Mouse (Mus musculus) kidney, embryonic 16.5 days (tissue): Measurements from ENCODE around the gene Parg. TPM values are rescaled to one million over a fixed set of nuclear protein-coding genes. Genes with fewer than 3 reads are reported as not detected.
"Not testable (repeated sequence)": the region's sequence is repeated elsewhere in the genome, so short reads cannot be mapped to it uniquely, and the experiment has no call there.

Experiments
- ATAC-seq: fragments of 200-750 bp; cut with Nextera tagmentation; 2 replicates; pipeline ENCODE4 v1.8.0; 2017; ENCODE audit warnings: moderate TSS enrichment; ENCODE audit not compliant: low FRiP score, low TSS enrichment
- H3K27ac ChIP-seq: fragments of 300-500 bp; sonication (generic); 2 replicates; pipeline ENCODE4 v1.5.1; 2014; ENCODE audit warnings: low read length
- H3K27me3 ChIP-seq: fragments of 300-500 bp; sonication (generic); 2 replicates; pipeline ENCODE4 v1.6.1; 2014; ENCODE audit warnings: low read length, control low read depth, mixed read lengths; ENCODE audit not compliant: insufficient read depth
- H3K36me3 ChIP-seq: fragments of 300-500 bp; sonication (generic); 2 replicates; pipeline ENCODE4 v1.6.1; 2014; ENCODE audit warnings: low read length, control low read depth, mixed read lengths; ENCODE audit not compliant: insufficient read depth
- H3K4me1 ChIP-seq: fragments of 300-500 bp; sonication (generic); 2 replicates; pipeline ENCODE4 v1.6.1; 2014; ENCODE audit warnings: low read length, control low read depth, mixed read lengths; ENCODE audit not compliant: insufficient read depth
- H3K4me2 ChIP-seq: fragments of 300-500 bp; sonication (generic); replicated peaks from 2 replicates; pipeline ENCODE4 v1.6.1; 2014; ENCODE audit warnings: low read depth, low read length
- H3K4me3 ChIP-seq: fragments of 300-500 bp; sonication (generic); 2 replicates; pipeline ENCODE4 v1.5.1; 2014; ENCODE audit warnings: mild to moderate bottlenecking, low read length
- H3K9ac ChIP-seq: fragments of 300-500 bp; sonication (generic); replicated peaks from 2 replicates; pipeline ENCODE4 v1.6.1; 2014; ENCODE audit warnings: low read length
- H3K9me3 ChIP-seq: fragments of 300-500 bp; sonication (generic); 2 replicates; pipeline ENCODE4 v1.6.1; 2016; ENCODE audit warnings: low read length, control low read depth
- WGBS: fragments of 180-500 bp; shearing (Covaris S2); extraction: QIAGEN DNeasy Blood & Tissue Kit; methylation state at CpG from one replicate; pipeline ENCODE4 v1.1.7; 2014; 5-methylcytosine and 5-hydroxymethylcytosine counted together
- polyA plus RNA-seq: library from polyadenylated mRNA; unstranded; fragments of >200 nt; fragmentation: Nextera tagmentation; extraction: Ambion mirVana; gene quantifications from 2 replicates; pipeline ENCODE4 v1.2.1, GENCODE M21; 2015

The Parg gene
- polyA plus RNA-seq, 1 experiment from 2014 or later = 40.8 TPM

GRCm38 (mm10) chr14:32176590-32176989, 25.2 kb upstream of the Parg start:
- not testable (repeated sequence) for H3K9ac ChIP-seq, ATAC-seq, H3K4me2 ChIP-seq, H3K4me3 ChIP-seq, H3K27ac ChIP-seq, H3K4me1 ChIP-seq, H3K27me3 ChIP-seq, H3K9me3 ChIP-seq
- H3K36me3 ChIP-seq = peaks cover 37% of the 10 kb centered on the region
- 78% methylated on average over 4 of the region's 5 CpGs for WGBS

- no peaks in the 10 kb centered on the region for H3K27me3 ChIP-seq
- H3K4me2 ChIP-seq = no peak overlapping the region
- H3K9me3 ChIP-seq = no peaks in the 10 kb centered on the region
- H3K9ac ChIP-seq = no peak overlapping the region
- H3K4me3 ChIP-seq = no peak overlapping the region
- 87% methylated on average over 10 of the region's 10 CpGs for WGBS
- no peak overlapping the region for H3K27ac ChIP-seq
- H3K4me1 ChIP-seq = no peaks in the 10 kb centered on the region
- H3K36me3 ChIP-seq = peaks cover 43% of the 10 kb centered on the region
- ATAC-seq = no peak
Observed at GRCm38 (mm10) chr14:32179393-32180195, 22.2 kb upstream of the Parg start.

GRCm38 (mm10) chr14:32180861-32181260, 20.9 kb upstream of the Parg start:
- Histone ChIP-seq H3K27ac (no peak overlapping the region), H3K4me3 (no peak overlapping the region), H3K9ac (no peak overlapping the region), H3K27me3 (no peaks in the 10 kb centered on the region), H3K36me3 (peaks cover 43% of the 10 kb centered on the region), H3K4me2 (no peak overlapping the region), H3K9me3 (no peaks in the 10 kb centered on the region), H3K4me1 (no peaks in the 10 kb centered on the region)
- 84% methylated on average over 6 of the region's 6 CpGs for whole genome bisulfite sequencing
- no peak for ATAC-seq

- no peak for ATAC-seq
- Histone ChIP-seq H3K27me3 (no peaks in the 10 kb centered on the region), H3K4me1 (no peaks in the 10 kb centered on the region), H3K36me3 (peaks cover 60% of the 10 kb centered on the region), H3K27ac (no peak overlapping the region), H3K9ac (no peak overlapping the region), H3K4me3 (no peak overlapping the region), H3K9me3 (no peaks in the 10 kb centered on the region), H3K4me2 (no peak overlapping the region)
- WGBS = 97% methylated on average over 4 of the region's 4 CpGs
Observed at GRCm38 (mm10) chr14:32183846-32184245, 17.9 kb upstream of the Parg start.

GRCm38 (mm10) chr14:32190627-32191391, 10.9 kb upstream of the Parg start:
- Histone ChIP-seq H3K9ac (no peak overlapping the region), H3K4me2 (no peak overlapping the region), H3K4me1 (no peaks in the 10 kb centered on the region), H3K36me3 (peaks cover 56% of the 10 kb centered on the region), H3K27ac (no peak overlapping the region), H3K9me3 (no peaks in the 10 kb centered on the region), H3K27me3 (no peaks in the 10 kb centered on the region), H3K4me3 (no peak overlapping the region)
- no peak for ATAC-seq
- WGBS = 72% methylated on average over 6 of the region's 6 CpGs

GRCm38 (mm10) chr14:32191926-32192325, 9.8 kb upstream of the Parg start:
- Histone ChIP-seq H3K27ac (no peak overlapping the region), H3K4me3 (no peak overlapping the region), H3K9ac (no peak overlapping the region), H3K9me3 (no peaks in the 10 kb centered on the region), H3K4me2 (no peak overlapping the region), H3K27me3 (no peaks in the 10 kb centered on the region), H3K4me1 (no peaks in the 10 kb centered on the region), H3K36me3 (peaks cover 52% of the 10 kb centered on the region)
- WGBS = 88% methylated on average over 5 of the region's 5 CpGs
- no peak for ATAC-seq

- no peak for ATAC-seq
- H3K27me3 ChIP-seq = no peaks in the 10 kb centered on the region
- no peak overlapping the region for H3K27ac ChIP-seq
- H3K9me3 ChIP-seq = no peaks in the 10 kb centered on the region
- H3K4me3 ChIP-seq = no peak overlapping the region
- no peak overlapping the region for H3K9ac ChIP-seq
- 42% methylated on average over 3 of the region's 3 CpGs for WGBS
- peaks cover 51% of the 10 kb centered on the region for H3K36me3 ChIP-seq
- H3K4me1 ChIP-seq = no peaks in the 10 kb centered on the region
- H3K4me2 ChIP-seq = no peak overlapping the region
Observed at GRCm38 (mm10) chr14:32192437-32192836, 9.3 kb upstream of the Parg start.

GRCm38 (mm10) chr14:32193557-32193956, 8.2 kb upstream of the Parg start:
- H3K27ac ChIP-seq, ATAC-seq, H3K9me3 ChIP-seq, H3K4me2 ChIP-seq, H3K9ac ChIP-seq, H3K4me1 ChIP-seq, H3K4me3 ChIP-seq, H3K27me3 ChIP-seq: not testable (repeated sequence)
- H3K36me3 ChIP-seq = peaks cover 51% of the 10 kb centered on the region
- 84% methylated on average over 5 of the region's 5 CpGs for WGBS

GRCm38 (mm10) chr14:32201354-32201753, 395 bp upstream of the Parg start:
- no peaks in the 10 kb centered on the region for H3K9me3 ChIP-seq
- no peaks in the 10 kb centered on the region for H3K27me3 ChIP-seq
- peaks cover 25% of the 10 kb centered on the region for H3K4me1 ChIP-seq
- WGBS = under 1% methylated on average over 24 of the region's 26 CpGs
- H3K4me3 ChIP-seq = peak overlapping the region; percentile 94
- H3K9ac ChIP-seq = peak overlapping the region; percentile 95
- peaks cover 21% of the 10 kb centered on the region; the same call in 1 of the 2 replicates for H3K36me3 ChIP-seq
- peak overlapping the region; percentile 81 for H3K4me2 ChIP-seq
- peak overlapping the region; percentile 49; the same call in 1 of the 2 replicates for H3K27ac ChIP-seq
- ATAC-seq = 0 out of 2 replicates have a peak, but pooled peaks have one; percentile 18

- Histone ChIP-seq H3K9ac (no peak overlapping the region), H3K27ac (no peak overlapping the region), H3K4me2 (no peak overlapping the region), H3K9me3 (no peaks in the 10 kb centered on the region), H3K27me3 (no peaks in the 10 kb centered on the region), H3K4me1 (no peaks in the 10 kb centered on the region), H3K4me3 (no peak overlapping the region), H3K36me3 (0 out of 2 replicates have a peak, but pooled peaks cover 4% of the 10 kb centered on the region)
- no peak for ATAC-seq
Observed at GRCm38 (mm10) chr14:32226601-32227000, 24.9 kb downstream of the Parg start.
